Mouse (Mus musculus): ENCODE results near the gene S100a3. TPM values are rescaled to one million over a fixed set of nuclear protein-coding genes. Genes with fewer than 3 reads are reported as not detected.

S100a3 gene
- polyA plus RNA-seq, 1 experiment from 2014 or later = 1.1 TPM

- ATAC-seq (peak; percentile 83), DNase-seq (ENCODE audit: low spot score) (peak; percentile 76)
- Histone ChIP-seq H3K27ac (ENCODE audit: low read length) (no peak overlapping the region), H3K9ac (replicated peaks; ENCODE audit: low read depth) (no peak overlapping the region), H3K4me1 (ENCODE audit: insufficient read depth, low read depth, low read length) (no peaks in the 10 kb centered on the region), H3K36me3 (ENCODE audit: insufficient read depth, low read length) (no peaks in the 10 kb centered on the region), H3K4me3 (ENCODE audit: low read depth, low read length) (no peak overlapping the region), H3K4me2 (replicated peaks; ENCODE audit: low read depth, low read length) (no peak overlapping the region), H3K9me3 (ENCODE audit: low read length) (no peaks in the 10 kb centered on the region), H3K27me3 (replicated peaks; ENCODE audit: insufficient read depth, low read length) (no peaks in the 10 kb centered on the region)
- no peak for TF ChIP-seq EP300 (IDR thresholded peaks at IDR 0.05)
- no peak for TF ChIP-seq CTCF (IDR thresholded peaks at IDR 0.05)
- WGBS = 63% methylated on average over 2 of the region's 2 CpGs
Observed at GRCm38 (mm10) chr3:90629298-90629697, 68.9 kb downstream of the S100a3 start.

GRCm38 (mm10) chr3:90631984-90632383 is 71.6 kb downstream of the S100a3 start:
- Histone ChIP-seq H3K4me2 (replicated peaks; ENCODE audit: low read depth, low read length) (no peak overlapping the region), H3K27me3 (replicated peaks; ENCODE audit: insufficient read depth, low read length) (no peaks in the 10 kb centered on the region), H3K4me3 (ENCODE audit: low read depth, low read length) (no peak overlapping the region), H3K4me1 (ENCODE audit: insufficient read depth, low read depth, low read length) (no peaks in the 10 kb centered on the region), H3K9me3 (ENCODE audit: low read length) (no peaks in the 10 kb centered on the region), H3K27ac (ENCODE audit: low read length) (no peak overlapping the region), H3K9ac (replicated peaks; ENCODE audit: low read depth) (no peak overlapping the region), H3K36me3 (ENCODE audit: insufficient read depth, low read length) (no peaks in the 10 kb centered on the region)
- TF ChIP-seq CTCF (IDR thresholded peaks at IDR 0.05) (no peak), EP300 (IDR thresholded peaks at IDR 0.05) (no peak)
- 63% methylated on average over 2 of the region's 2 CpGs for WGBS
- ATAC-seq (no peak), DNase-seq (ENCODE audit: low spot score) (no peak)

GRCm38 (mm10) chr3:90638511-90639275 is 78.3 kb downstream of the S100a3 start:
- Histone ChIP-seq H3K4me2 (replicated peaks; ENCODE audit: low read depth, low read length) (no peak overlapping the region), H3K4me1 (ENCODE audit: insufficient read depth, low read depth, low read length) (no peaks in the 10 kb centered on the region), H3K27ac (ENCODE audit: low read length) (no peak overlapping the region), H3K9me3 (ENCODE audit: low read length) (no peaks in the 10 kb centered on the region), H3K9ac (replicated peaks; ENCODE audit: low read depth) (no peak overlapping the region), H3K36me3 (ENCODE audit: insufficient read depth, low read length) (no peaks in the 10 kb centered on the region), H3K27me3 (replicated peaks; ENCODE audit: insufficient read depth, low read length) (no peaks in the 10 kb centered on the region), H3K4me3 (ENCODE audit: low read depth, low read length) (no peak overlapping the region)
- ATAC-seq = no peak
- TF ChIP-seq CTCF (IDR thresholded peaks at IDR 0.05) (no peak), EP300 (IDR thresholded peaks at IDR 0.05) (no peak)
- no peak for DNase-seq (ENCODE audit: low spot score)
- 60% methylated on average over 1 of the region's 1 CpGs for WGBS

- DNase-seq (ENCODE audit: low spot score) (peak; percentile 39), ATAC-seq (no peak)
- no peaks in the 10 kb centered on the region for H3K27me3 ChIP-seq (replicated peaks; ENCODE audit: insufficient read depth, low read length)
- no peaks in the 10 kb centered on the region for H3K9me3 ChIP-seq (ENCODE audit: low read length)
- H3K4me1 ChIP-seq (ENCODE audit: insufficient read depth, low read depth, low read length) = no peaks in the 10 kb centered on the region
- H3K4me3 ChIP-seq (ENCODE audit: low read depth, low read length) = no peak overlapping the region
- H3K9ac ChIP-seq (replicated peaks; ENCODE audit: low read depth) = no peak overlapping the region
- 51% methylated on average over 7 of the region's 7 CpGs for WGBS
- no peak overlapping the region for H3K27ac ChIP-seq (ENCODE audit: low read length)
- no peak overlapping the region for H3K4me2 ChIP-seq (replicated peaks; ENCODE audit: low read depth, low read length)
- TF ChIP-seq CTCF (IDR thresholded peaks at IDR 0.05) (peak; percentile 78), EP300 (IDR thresholded peaks at IDR 0.05) (no peak)
- H3K36me3 ChIP-seq (ENCODE audit: insufficient read depth, low read length) = no peaks in the 10 kb centered on the region
Observed at GRCm38 (mm10) chr3:90639511-90640154, 79.3 kb downstream of the S100a3 start.

DNA sequence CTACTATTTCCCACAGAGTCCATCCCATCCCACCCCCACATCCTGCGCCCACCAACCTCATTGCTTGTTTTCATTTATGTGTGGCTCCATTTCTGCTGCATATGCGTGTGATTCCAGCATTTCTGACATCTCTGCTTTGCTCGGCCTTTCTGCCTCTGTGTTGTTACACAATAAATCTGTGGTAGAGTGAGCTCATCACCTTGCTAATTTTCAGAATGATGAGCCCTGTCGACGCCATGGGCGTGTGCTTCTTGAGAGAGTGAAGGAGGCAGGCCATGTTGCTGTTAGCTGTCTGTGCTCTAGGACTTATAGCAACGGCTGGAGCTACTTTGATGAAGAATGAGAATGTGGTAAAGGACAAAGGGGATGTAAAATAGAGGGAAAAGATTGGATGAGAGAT is 80.6 kb downstream of the S100a3 start:
- WGBS = 80% methylated on average over 7 of the region's 7 CpGs

GRCm38 (mm10) chr3:90644220-90644619 is 83.8 kb downstream of the S100a3 start:
- Histone ChIP-seq H3K9ac (replicated peaks; ENCODE audit: low read depth) (no peak overlapping the region), H3K4me1 (ENCODE audit: insufficient read depth, low read depth, low read length) (no peaks in the 10 kb centered on the region), H3K9me3 (ENCODE audit: low read length) (no peaks in the 10 kb centered on the region), H3K27me3 (replicated peaks; ENCODE audit: insufficient read depth, low read length) (no peaks in the 10 kb centered on the region), H3K4me3 (ENCODE audit: low read depth, low read length) (no peak overlapping the region), H3K4me2 (replicated peaks; ENCODE audit: low read depth, low read length) (no peak overlapping the region), H3K27ac (ENCODE audit: low read length) (no peak overlapping the region), H3K36me3 (ENCODE audit: insufficient read depth, low read length) (no peaks in the 10 kb centered on the region)
- peak; percentile 75 for TF ChIP-seq CTCF (IDR thresholded peaks at IDR 0.05)
- no peak for TF ChIP-seq EP300 (IDR thresholded peaks at IDR 0.05)
- DNase-seq (ENCODE audit: low spot score) (peak; percentile 45), ATAC-seq (no peak)
- whole genome bisulfite sequencing = 40% methylated on average over 3 of the region's 3 CpGs

More for the DNA sequence above, 80.6 kb downstream of the S100a3 start:
- Histone ChIP-seq H3K9ac (replicated peaks; ENCODE audit: low read depth) (no peak overlapping the region), H3K9me3 (ENCODE audit: low read length) (no peaks in the 10 kb centered on the region), H3K27me3 (replicated peaks; ENCODE audit: insufficient read depth, low read length) (no peaks in the 10 kb centered on the region), H3K4me2 (replicated peaks; ENCODE audit: low read depth, low read length) (no peak overlapping the region), H3K27ac (ENCODE audit: low read length) (no peak overlapping the region), H3K4me3 (ENCODE audit: low read depth, low read length) (no peak overlapping the region), H3K36me3 (ENCODE audit: insufficient read depth, low read length) (no peaks in the 10 kb centered on the region), H3K4me1 (ENCODE audit: insufficient read depth, low read depth, low read length) (no peaks in the 10 kb centered on the region)
- TF ChIP-seq EP300 (IDR thresholded peaks at IDR 0.05) (no peak), CTCF (IDR thresholded peaks at IDR 0.05) (no peak)
- DNase-seq (ENCODE audit: low spot score) (no peak), ATAC-seq (no peak)

Data from lung, postnatal 0 days (tissue).